Mouse (Mus musculus) bone marrow macrophage, adult 2 months (primary cell): Measurements from ENCODE around the gene Pigv.

Experiments used
- CTCF ChIP-seq: IDR thresholded peaks from 2 replicates; pipeline ENCODE4 v1.5.1; 2012; ENCODE audit warnings: low read depth, mild to moderate bottlenecking, low read length, moderate library complexity
- POLR2A ChIP-seq: IDR thresholded peaks from 2 replicates; pipeline ENCODE4 v1.6.1; 2012; ENCODE audit warnings: mild to moderate bottlenecking, low read depth, low read length, borderline replicate concordance

- no peak for TF ChIP-seq POLR2A
- TF ChIP-seq CTCF, result no peak
Measured at GRCm38 (mm10) chr4:133651445-133651844, 21.0 kb downstream of the Pigv start.
